Mouse (Mus musculus) A20 (cell line): ENCODE data around the gene Ppil4.
A peak's percentile ranks its signal among the peaks of the same experiment; 100 is the strongest.

ENCODE experiments used
- DNase-seq: peaks from one replicate; pipeline ENCODE4 v3.0.0-alpha.2; 2011; ENCODE audit warnings: low read depth, low spot score

Gene Ppil4

DNA sequence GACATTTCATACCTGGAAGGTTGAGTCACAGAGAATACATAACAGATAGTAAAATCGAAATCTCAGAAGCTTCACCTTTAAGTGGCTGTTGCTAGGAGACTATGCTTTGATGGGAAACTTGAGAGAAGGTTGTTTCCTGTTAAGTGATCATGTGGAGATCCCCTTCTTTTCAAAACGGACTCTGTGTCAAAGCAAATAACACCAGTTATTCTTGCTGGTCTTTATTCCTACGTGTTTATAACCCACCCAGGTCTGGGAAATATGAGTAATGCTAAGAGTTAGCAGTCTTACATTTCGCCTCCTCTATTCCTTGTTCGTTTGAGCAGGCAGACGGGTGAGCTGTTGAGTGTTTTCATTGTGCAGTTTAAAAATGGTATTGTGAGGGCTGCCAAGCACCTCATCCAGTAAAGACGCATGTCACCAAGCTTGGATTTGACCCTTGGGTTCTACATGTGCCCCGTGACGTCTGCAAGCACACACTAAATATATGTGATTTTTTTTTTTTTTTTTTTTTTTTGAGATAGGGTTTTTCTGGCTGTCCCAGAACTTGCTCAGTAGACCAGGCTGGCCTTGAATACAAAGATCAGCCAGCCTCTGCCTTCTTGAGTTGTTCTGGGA, 32.1 kb downstream of the Ppil4 start:
- peak; percentile 63 for DNase-seq

DNA sequence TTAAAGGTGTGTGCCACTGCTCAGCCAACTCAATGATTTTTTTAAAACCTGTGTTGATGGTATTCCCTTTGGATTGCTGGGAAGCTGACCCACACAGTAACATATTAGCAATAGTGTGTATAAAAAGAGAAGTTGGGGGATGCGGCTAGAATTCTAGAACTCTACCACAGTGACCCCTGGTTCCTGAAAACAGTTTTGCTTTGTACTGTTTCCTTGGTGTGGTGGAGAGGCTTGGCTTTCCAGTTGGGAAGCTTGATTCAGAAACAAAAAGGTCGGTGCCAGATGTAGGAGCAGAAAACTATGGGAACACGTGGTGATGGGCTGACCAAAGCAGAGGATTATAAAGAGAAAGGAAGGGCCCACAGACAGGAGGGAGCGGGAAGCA, 32.6 kb downstream of the Ppil4 start:
- DNase-seq, result no peak

DNA sequence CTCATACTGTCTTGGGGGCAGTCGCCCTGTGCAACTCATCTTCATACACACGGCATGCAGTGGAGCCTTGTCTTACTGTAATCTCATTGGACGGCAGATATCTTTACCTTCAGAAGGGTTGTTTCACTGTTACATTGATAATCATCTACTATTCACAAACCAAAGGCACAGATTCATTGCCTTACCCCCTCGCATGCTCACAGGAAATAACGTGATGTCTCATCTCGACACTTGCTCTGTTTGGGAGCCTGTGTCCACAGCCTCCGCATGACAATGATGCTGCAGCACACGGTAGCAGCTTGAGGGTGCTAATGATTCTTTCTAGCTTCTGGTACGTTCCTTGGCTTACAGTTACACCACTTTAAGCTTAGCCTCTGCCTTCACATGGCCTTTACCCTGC, 33.4 kb downstream of the Ppil4 start:
- DNase-seq, result no peak

DNA sequence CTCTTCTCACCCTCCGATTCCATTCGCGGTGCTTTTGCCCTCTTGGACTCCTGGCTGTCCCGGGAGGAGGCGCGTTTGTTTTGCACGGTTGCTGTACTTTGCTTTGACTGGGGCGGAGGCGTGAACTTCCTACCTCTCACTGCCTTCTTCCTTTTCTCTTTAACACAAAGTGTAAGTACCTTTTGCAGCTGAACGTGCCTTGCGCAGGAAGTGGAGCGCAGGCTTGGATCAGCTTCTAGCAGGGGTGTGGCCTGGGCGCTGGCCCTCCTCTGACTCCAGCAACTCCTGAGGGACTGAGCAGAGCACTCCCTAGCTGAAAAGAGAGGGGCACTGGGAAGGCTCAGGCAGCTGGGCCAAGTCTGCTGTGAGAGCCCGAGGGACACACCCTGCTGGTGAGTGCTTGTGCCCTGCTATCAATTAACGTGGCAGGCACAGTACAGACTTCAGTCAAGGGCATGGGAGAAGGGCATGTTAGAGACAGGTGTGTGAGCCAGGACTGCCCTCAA, 39.5 kb downstream of the Ppil4 start, which contains the start of gene Zc3h12d:
TSS of gene Zc3h12d (plus strand) at position 300 of the 506 bp plus-strand sequence.
- no peak for DNase-seq

DNA sequence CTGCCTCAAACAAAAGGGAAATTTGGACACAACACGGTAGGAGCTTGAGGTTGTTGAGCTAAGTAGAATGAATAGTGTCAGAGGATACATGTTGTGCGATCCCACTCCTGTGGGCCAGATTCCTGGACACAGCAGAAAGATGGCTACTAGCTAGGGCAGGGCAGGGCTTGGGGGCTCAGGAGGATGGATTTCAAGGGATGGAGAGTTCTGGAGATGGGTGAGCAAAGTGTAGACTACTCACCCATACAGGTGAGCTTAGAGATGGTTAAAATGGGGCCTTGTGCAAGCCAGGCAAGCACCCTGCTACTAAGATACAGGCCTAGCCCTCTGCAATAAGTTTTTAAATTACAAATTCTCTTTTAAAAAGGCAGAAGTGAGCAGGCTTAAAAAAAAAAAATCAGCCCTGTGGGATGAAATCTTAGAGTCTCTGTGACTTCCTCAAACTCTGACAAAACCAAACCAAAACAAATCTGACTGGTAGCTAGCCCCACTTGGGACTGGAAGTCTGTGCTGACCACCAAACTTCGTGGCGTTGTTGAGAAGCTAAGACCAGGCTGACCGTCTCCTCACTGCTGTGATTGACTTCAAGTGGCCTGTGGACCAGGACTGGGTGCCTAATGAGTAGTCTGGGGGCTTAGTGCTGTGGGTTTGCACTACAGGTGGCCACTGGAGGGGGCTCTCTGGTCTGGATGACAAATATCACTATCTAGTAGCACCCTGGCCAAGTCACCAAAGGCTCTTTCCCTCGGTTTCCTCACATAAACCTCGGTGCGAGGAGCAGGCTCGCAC, 40.9 kb downstream of the Ppil4 start:
- DNase-seq, result peak; percentile 84

DNA sequence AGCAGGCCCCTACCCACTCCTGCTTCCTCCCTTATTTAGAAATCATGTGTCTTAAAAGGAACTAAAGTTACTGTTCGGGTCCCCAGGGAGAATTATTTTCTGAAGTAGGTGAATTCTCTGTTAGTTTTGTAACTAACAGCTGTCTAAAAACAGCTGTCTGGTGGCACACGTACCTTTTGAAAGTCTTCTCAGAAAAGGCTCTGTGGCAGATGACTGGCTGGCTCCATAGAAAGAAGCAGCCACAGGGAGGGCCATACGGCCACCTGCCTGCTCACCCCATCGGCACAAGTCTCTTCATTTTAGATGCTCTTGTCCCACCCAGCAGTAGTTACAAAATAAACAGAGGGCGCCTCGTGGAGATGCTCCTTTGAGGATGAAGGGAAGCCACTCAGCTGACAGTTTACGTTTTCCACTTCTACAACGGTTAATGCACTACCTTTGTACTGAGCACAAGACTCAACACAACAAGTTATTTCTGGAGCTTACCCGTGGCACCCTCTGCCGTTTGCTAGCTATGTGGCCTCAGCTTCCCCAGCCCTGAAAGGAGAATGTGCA, 42.1 kb downstream of the Ppil4 start:
- DNase-seq, result peak; percentile 81

DNA sequence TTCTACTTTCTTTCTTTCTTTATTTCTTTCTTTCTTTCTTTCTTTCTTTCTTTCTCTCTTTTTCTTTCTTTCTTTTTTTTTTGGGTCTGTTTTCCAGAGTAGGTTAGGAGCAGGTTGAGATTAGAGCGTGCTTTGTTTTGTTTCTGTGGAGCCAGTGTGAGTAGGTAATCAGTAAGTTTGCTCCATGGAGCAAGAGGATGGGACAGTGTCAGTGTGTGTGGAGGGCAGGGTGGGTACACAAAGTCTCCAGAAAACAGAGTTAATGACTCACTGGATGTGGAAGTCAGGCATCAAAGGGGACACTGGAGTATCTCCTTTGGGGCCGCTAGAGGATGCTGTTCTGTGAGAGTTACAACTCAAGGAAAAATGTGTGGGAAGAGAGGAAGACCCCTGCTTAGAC, 44.2 kb downstream of the Ppil4 start:
- no peak for DNase-seq

DNA sequence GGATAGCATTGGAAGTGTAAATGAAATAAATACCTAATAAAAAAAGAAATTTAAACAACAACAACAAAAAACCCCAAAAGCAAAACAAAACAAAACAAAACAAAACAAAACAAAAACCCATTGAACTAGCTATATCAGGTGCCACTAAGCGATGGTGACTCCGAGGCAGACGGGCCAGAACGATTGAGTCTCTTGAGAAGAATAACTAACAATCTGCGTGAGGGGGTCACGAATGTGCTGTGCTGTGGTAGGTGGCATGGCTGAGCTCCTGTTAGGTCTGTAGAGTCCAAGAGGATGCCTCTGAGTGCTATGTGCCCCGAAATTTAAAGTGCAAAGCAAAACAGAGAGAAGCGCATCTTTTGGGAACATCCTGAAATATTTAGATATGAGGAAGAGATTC, 44.8 kb downstream of the Ppil4 start:
- DNase-seq, result no peak

DNA sequence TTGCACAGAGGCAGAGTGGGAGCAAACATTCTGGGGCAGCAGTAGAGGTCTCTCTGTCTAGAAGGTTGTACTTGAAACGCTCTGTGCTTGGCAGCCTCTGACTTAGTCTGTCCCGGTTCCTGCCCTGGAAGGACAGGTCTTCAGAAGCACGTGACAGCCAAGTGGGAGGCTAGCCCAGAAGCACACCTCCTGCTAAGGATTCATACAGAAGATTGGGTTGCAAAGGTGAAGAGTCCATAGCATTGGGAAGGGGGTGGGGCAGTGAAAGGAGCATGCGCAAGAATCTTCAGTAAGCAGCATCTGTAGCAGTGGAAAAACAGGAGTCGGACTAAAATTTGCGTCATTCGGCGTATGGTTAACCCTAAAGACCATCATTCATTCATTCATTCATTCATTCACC, 45.3 kb downstream of the Ppil4 start:
- DNase-seq, result no peak

DNA sequence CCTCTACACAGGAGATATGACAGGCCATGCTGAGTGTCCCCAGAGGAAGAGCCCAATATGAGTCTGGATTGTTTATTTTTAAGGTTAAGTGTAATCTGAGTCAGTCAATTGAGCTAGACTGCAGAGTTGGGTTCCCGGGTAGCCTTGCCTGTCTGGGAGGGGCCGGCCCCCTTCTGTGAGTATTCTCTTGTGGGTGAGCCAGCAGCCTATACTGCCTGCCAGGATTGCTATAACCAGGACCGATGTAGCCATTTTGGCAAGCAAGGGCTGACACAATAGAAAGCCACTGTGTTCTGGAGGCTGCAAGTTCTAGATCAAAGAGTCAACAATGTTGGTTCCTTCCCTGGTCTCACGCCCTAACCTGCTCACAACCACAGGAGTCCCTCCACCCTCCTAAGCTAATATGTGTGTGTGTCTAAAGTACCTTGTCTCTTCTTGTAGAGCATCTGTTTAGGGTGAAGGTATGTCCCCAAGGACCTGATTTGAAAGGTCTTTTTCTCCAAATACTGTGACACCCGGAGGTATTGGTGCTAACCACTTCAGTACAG, 46.3 kb downstream of the Ppil4 start:
- no peak for DNase-seq

DNA sequence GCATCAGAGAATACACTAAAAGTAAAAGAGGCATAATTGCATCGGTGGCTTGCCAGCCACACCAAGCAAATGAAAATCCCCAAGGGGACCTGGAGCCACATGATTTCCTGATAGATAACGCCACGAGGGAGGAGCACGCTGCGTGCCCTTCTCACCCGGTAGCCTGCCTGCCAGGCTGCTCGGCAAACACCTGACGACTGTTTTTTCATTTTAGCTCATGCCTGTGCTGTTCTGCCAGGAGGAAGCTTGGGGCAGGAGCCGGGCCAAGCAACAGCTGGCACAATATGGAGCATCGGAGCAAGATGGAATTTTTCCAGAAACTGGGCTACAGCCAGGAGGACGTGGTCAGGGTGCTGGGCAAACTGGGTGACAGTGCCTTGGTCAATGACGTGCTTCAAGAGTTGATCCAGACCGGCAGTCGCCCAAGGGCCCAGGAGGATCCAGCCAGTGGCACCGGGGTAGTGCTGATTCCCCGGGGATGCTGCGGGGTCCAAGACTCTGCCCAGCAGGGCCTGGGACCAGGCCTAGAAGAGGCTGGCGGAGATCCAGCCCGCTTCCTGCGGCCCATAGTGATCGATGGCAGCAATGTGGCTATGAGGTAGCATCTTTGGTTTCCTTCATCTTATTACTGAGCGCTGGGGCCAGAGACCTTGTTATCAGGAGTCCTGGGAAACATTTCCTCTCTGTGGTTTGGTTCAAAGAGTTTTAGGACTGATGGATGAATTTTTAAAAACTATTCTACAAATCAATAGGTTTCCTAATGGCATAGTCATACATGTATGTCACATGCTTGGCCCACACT, 47.1 kb downstream of the Ppil4 start:
- no peak for DNase-seq

DNA sequence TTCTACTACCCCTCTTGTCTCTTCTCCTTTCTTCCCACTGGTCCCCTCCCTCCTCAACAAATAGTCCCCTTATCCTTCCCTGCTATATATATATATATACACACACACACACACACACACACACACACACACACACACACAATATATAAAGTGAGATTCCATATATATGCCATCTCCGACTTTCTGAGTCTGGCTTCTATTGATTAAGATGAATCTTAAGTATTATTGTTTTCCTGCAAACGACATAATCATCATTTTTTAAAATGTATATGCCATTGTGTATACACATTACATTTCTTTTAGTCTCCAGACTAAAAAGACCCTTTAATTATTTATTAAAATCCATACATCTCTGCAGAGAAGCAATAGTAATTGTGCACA, 47.7 kb downstream of the Ppil4 start:
- DNase-seq, result no peak

DNA sequence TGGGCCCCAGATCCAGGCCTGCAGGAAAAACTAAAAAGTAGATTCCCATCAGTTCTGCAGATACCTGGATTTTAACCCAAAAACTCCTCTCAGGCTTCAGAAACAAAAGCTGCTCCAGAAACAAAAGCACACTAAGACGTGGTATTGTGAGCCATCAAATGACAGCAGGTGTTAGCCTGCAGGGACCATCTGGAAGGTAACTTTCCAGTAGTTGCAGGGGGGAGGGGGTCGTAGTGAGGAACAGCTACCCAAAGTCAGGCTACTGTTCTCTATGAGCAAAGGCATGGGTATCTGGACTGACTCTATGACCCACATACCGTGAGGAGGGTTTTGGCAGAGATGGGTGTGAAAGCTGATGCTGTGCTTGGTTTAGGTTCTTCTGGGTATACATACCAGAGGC, 48.1 kb downstream of the Ppil4 start:
- peak; percentile 49 for DNase-seq

DNA sequence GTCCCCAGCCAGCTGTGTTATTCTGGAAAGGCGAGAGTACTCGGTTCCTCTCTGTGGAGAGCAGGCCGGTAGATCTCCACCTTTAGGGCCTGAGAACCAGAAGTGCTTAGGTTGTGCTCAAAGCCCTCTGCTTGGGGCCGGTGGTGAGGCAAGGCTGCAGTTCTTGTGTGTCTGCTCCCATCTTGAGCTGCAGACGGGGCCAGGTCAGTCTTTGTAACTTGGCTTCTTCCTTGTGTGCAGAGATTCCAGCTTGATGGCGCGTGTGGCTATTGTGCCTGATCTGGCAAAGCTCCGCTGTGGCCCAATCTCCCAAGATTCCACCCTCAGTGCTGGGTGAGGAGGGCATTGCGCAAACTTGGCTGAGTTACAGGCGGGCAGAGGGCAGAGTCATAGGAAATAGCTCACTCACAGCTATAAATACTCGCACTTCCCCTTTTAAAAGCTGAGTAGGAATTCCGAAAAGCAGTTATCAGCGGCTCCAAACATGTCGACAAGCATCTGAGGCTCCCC, 48.9 kb downstream of the Ppil4 start:
- DNase-seq, result no peak

DNA sequence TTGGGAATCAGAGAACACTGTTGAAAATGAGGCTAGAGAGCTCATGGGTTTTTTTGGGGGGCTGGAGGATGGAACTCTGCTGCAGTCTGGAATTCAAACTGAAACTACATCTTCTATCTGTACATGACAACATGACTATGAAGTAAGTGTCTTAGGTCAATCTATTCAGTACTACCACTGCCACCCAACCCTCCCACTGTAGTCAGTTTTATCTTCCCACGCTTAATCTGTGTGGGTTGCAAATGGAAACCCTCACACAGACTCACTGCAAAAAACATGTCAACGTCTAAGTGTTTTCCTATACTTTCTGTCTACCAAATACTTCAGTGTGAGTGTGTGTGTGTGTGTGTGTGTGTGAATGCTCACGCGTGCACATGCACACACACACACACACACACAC, 50.5 kb downstream of the Ppil4 start:
- no peak for DNase-seq

DNA sequence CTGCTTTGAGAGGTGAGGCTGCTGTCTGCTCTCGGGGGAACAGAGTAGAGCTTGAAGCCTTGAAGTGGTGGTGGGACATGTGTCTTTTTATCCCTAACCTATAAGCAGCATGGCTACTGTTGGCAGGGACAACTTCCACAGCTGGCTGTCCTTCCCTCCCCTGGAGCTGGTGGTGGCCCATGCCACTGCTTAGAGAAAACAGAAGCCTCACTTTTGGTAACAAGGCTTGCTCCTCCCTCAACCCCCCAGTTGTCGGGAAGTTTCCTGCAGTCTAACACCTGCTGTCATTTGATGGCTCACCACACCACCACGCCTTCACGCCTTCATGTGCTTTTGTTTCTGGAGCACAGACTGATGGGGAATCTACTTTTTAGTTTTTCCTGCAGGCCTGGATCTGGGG, 51.5 kb downstream of the Ppil4 start:
- DNase-seq, result peak; percentile 46

DNA sequence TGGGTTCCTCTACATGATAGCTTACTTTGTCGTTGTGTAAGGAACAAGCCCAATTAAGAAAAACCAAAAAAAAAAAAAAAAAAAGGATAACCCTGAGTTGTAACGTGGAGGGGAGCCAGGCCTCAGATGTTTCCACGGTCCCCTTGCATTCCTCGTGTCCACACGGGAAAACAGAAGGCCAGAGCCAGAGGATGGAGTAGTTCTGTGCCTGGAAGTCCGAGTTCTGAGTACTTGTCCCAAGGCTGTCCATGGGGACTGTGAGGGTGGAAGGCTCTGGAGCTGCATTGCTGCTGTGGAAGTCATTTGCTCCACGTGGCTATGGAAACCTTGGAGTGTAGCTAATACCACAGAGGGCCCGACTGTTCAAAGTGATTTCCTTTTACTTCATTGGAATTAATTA, 52.4 kb downstream of the Ppil4 start:
- DNase-seq, result no peak

DNA sequence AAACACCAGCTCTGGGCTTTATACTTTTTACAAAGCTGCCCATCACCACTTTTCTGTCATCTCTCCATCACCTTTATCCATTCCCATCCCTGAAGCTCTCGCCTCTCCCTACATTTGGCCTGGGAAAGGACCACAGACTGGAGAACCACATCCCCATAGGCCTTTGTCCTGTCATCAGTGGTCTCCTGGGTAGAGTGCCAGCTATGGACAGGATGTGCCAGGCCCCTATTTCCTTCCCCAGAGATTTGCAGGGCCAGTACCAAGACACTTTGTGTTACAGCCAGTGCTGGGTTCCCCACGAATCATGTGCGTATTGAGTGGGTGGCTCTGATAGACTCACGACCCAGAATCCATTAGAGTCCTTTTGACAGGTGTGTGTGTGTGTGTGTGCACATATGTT, 53.3 kb downstream of the Ppil4 start:
- no peak for DNase-seq

DNA sequence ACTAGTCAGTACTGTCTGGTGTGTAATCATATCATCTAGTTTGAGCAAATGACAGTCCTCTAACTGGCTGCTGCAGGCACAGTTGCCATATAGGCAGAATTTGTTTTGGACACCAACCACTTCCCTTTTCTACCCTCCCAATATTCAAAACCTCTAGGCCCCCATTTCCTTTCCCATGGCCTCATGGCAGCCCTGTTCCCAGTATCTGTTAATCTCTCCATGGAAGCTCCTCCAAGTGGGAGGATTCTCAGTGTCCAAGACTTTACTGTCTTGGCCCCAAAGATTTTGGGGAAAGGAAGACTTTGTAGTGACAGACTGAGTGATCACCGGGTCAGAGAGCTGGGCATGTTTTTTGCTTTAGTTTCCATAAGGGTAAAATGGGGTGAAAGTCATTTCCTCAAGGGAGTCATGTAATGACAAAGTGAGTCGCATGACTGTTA, 54.5 kb downstream of the Ppil4 start:
- DNase-seq, result peak; percentile 84

DNA sequence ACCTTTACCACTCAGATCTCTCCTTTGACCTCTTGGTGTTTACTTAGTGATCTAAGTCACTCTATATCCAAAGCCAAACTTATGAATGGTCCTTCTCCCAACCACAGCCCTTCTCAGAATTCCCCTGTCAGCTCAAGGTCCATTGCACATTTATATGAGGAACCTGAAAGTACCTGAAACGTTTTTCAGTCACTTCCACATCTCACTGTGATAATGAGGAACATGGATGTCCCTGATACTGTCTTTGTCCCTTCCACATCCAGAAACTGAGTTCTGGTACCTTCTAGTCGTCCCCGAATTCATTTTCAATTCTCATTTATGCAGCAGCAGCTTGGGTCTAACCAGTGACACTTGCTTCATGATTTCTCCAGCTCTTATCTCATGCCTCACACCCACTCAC, 59.2 kb downstream of the Ppil4 start:
- peak; percentile 73 for DNase-seq

DNA sequence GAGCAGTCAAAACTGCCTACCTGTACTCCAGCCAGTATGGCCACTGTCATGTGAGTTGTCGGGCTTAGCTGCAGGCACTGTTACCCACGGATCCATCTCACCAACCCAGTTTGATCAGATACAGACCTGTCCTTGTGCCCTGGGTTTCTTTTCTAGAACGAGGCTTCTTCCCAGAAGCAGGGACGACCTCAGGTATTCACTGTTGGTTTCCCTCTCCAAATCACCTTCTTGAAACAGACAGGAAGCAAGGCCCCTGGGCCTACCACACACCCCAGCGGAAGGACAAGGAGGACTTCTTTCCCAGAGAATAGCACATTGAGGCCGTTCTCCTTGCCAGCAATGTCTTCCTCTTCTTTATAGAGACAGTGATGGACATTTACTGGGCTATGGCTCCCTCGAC, 67.8 kb downstream of the Ppil4 start:
- DNase-seq, result no peak
